Mouse (Mus musculus) liver, adult 2 months (tissue): Measurements from ENCODE around the gene Iqcn.

ENCODE experiments used
- CTCF ChIP-seq: fragments of 200-500 bp; IDR thresholded peaks from 2 replicates; pipeline ENCODE4 v1.5.1; 2011; ENCODE audit warnings: low read depth, low read length, control low read depth
- POLR2A ChIP-seq: fragments of 200-500 bp; IDR thresholded peaks from 2 replicates; pipeline ENCODE4 v1.6.1; 2011; ENCODE audit warnings: low read length, control low read depth; ENCODE audit not compliant: insufficient read depth; ENCODE audit errors: extremely low read depth

GRCm38 (mm10) chr8:70663691-70664090 is 39.6 kb upstream of the Iqcn start:
- TF ChIP-seq POLR2A: no peak
- TF ChIP-seq CTCF: no peak
